Mouse (Mus musculus) limb, embryonic 14.5 days (tissue): ENCODE results near the gene Gpd2. TPM values are rescaled to one million over a fixed set of nuclear protein-coding genes. Genes with fewer than 3 reads are reported as not detected.

Experiments used
- ATAC-seq: fragments of 200-750 bp; cut with Nextera tagmentation; 2 replicates; pipeline ENCODE4 v1.8.0; 2017; ENCODE audit warnings: low read depth, moderate number of reproducible peaks, moderate TSS enrichment; ENCODE audit not compliant: low FRiP score
- DNase-seq: peaks from one replicate; pipeline ENCODE4 v3.0.0-alpha.2; 2015; ENCODE audit warnings: low spot score
- H3K27ac ChIP-seq: fragments of 300-500 bp; sonication (generic); replicated peaks from 2 replicates; pipeline ENCODE4 v1.5.1; 2014; ENCODE audit warnings: low read depth, mild to moderate bottlenecking, low read length, moderate library complexity, mixed read lengths
- H3K27me3 ChIP-seq: fragments of 300-500 bp; sonication (generic); 2 replicates; pipeline ENCODE4 v1.6.1; 2014; ENCODE audit warnings: low read length, mixed read lengths; ENCODE audit not compliant: control insufficient read depth, insufficient read depth
- H3K36me3 ChIP-seq: fragments of 300-500 bp; sonication (generic); 2 replicates; pipeline ENCODE4 v1.6.1; 2014; ENCODE audit warnings: mild to moderate bottlenecking, low read length, moderate library complexity, mixed read lengths; ENCODE audit not compliant: control insufficient read depth, insufficient read depth
- H3K4me1 ChIP-seq: fragments of 300-500 bp; sonication (generic); 2 replicates; pipeline ENCODE4 v1.6.1; 2014; ENCODE audit warnings: antibody characterized with exemption, low read length, mixed read lengths; ENCODE audit not compliant: control insufficient read depth, insufficient read depth
- H3K4me2 ChIP-seq: fragments of 300-500 bp; sonication (generic); replicated peaks from 2 replicates; pipeline ENCODE4 v1.6.1; 2014; ENCODE audit warnings: low read depth, mild to moderate bottlenecking, low read length, moderate library complexity; ENCODE audit not compliant: severe bottlenecking
- H3K4me3 ChIP-seq: fragments of 300-500 bp; sonication (generic); replicated peaks from 2 replicates; pipeline ENCODE4 v1.5.1; 2014; ENCODE audit warnings: low read length
- H3K9ac ChIP-seq: fragments of 300-500 bp; sonication (generic); 2 replicates; pipeline ENCODE4 v1.6.1; 2014; ENCODE audit warnings: mild to moderate bottlenecking, low read depth, low read length, moderate library complexity; ENCODE audit not compliant: severe bottlenecking
- H3K9me3 ChIP-seq: fragments of 300-500 bp; sonication (generic); 2 replicates; pipeline ENCODE4 v1.6.1; 2016; ENCODE audit warnings: low read length; ENCODE audit not compliant: control insufficient read depth
- POLR2A ChIP-seq: fragments of 200-500 bp; IDR thresholded peaks from 2 replicates; pipeline ENCODE4 v1.8.0; 2012; ENCODE audit warnings: inconsistent platforms, mild to moderate bottlenecking, moderate library complexity, borderline replicate concordance; ENCODE audit not compliant: insufficient read depth, insufficient read length; ENCODE audit errors: extremely low read depth
- WGBS: fragments of 180-500 bp; shearing (Covaris S2); extraction: QIAGEN DNeasy Blood & Tissue Kit; methylation state at CpG from one replicate; pipeline ENCODE4 v1.1.7; 2014; 5-methylcytosine and 5-hydroxymethylcytosine counted together
- polyA plus RNA-seq, 2 experiments: library from polyadenylated mRNA; depleted of rRNA in 1 of 2; stranded (reverse) in 1 of 2; unstranded in 1 of 2; fragments of >200 nt; fragmentation: Nextera tagmentation in 1 of 2; extraction: Ambion mirVana in 1 of 2; gene quantifications; 2 replicates each; pipeline versions ENCODE4 v1.2.1 to v1.2.3; 2012 to 2014

Gene Gpd2
- polyA plus RNA-seq, 2 experiments = 5.6 to 11.0 TPM

DNA sequence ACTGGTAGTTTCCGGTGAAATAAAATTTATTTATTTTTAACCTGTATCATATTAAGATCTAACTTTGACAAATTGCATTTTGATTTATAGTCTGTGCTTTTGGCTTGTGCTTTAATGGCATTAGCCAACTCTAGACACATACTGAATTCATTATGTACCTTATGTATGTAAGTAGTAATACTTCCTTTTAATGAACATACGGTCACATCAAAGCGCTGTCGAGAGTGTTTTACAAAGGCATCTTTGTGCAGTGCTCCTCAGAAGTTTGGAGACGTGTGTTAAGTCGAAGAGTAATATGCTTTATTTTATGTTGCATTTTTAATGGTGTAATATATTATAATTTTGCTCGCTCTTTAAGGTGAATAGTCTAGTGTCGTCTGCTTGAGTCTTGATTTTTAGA lies 88.7 kb downstream of the Gpd2 start:
- no peak overlapping the region for H3K4me3 ChIP-seq
- DNase-seq = no peak
- H3K9me3 ChIP-seq = no peaks in the 10 kb centered on the region
- no peak for ATAC-seq
- H3K4me1 ChIP-seq = no peaks in the 10 kb centered on the region
- no peak overlapping the region for H3K4me2 ChIP-seq
- no peak overlapping the region for H3K27ac ChIP-seq
- H3K9ac ChIP-seq = no peak overlapping the region
- no peak for TF ChIP-seq POLR2A
- H3K36me3 ChIP-seq = no peaks in the 10 kb centered on the region
- no peaks in the 10 kb centered on the region for H3K27me3 ChIP-seq
- WGBS = 32% methylated on average over 8 of the region's 8 CpGs

GRCm38 (mm10) chr2:57329327-57329726 lies 91.9 kb downstream of the Gpd2 start:
- DNase-seq (no peak), ATAC-seq (no peak)
- Histone ChIP-seq H3K4me1 (no peaks in the 10 kb centered on the region), H3K27ac (no peak overlapping the region), H3K4me3 (no peak overlapping the region), H3K9me3 (no peaks in the 10 kb centered on the region), H3K9ac (no peak overlapping the region), H3K4me2 (no peak overlapping the region), H3K36me3 (no peaks in the 10 kb centered on the region), H3K27me3 (no peaks in the 10 kb centered on the region)
- TF ChIP-seq POLR2A = no peak
- WGBS = 68% methylated on average over 7 of the region's 7 CpGs

GRCm38 (mm10) chr2:57330812-57331211 lies 93.4 kb downstream of the Gpd2 start:
- no peak overlapping the region for H3K27ac ChIP-seq
- no peaks in the 10 kb centered on the region for H3K4me1 ChIP-seq
- ATAC-seq = no peak
- TF ChIP-seq POLR2A = no peak
- no peak overlapping the region for H3K4me3 ChIP-seq
- no peak overlapping the region for H3K4me2 ChIP-seq
- no peaks in the 10 kb centered on the region for H3K9me3 ChIP-seq
- H3K36me3 ChIP-seq = no peaks in the 10 kb centered on the region
- no peaks in the 10 kb centered on the region for H3K27me3 ChIP-seq
- no peak for DNase-seq
- H3K9ac ChIP-seq = no peak overlapping the region
- 32% methylated on average over 3 of the region's 3 CpGs for WGBS

- ATAC-seq = no peak
- no peak for DNase-seq
- 70% methylated on average over 8 of the region's 8 CpGs for WGBS
- Histone ChIP-seq H3K9me3 (no peaks in the 10 kb centered on the region), H3K9ac (no peak overlapping the region), H3K36me3 (no peaks in the 10 kb centered on the region), H3K27me3 (no peaks in the 10 kb centered on the region), H3K4me1 (no peaks in the 10 kb centered on the region), H3K27ac (no peak overlapping the region), H3K4me2 (no peak overlapping the region), H3K4me3 (no peak overlapping the region)
- TF ChIP-seq POLR2A = no peak
Measured at GRCm38 (mm10) chr2:57331266-57331665, 93.8 kb downstream of the Gpd2 start.

- no peak overlapping the region for H3K9ac ChIP-seq
- H3K4me1 ChIP-seq = no peaks in the 10 kb centered on the region
- H3K4me2 ChIP-seq = no peak overlapping the region
- WGBS = 84% methylated on average over 6 of the region's 6 CpGs
- no peaks in the 10 kb centered on the region for H3K27me3 ChIP-seq
- no peak for DNase-seq
- no peak for ATAC-seq
- no peak overlapping the region for H3K4me3 ChIP-seq
- H3K36me3 ChIP-seq = no peaks in the 10 kb centered on the region
- no peaks in the 10 kb centered on the region for H3K9me3 ChIP-seq
- no peak for TF ChIP-seq POLR2A
- H3K27ac ChIP-seq = no peak overlapping the region
Measured at GRCm38 (mm10) chr2:57333481-57333880, 96.0 kb downstream of the Gpd2 start.

DNA sequence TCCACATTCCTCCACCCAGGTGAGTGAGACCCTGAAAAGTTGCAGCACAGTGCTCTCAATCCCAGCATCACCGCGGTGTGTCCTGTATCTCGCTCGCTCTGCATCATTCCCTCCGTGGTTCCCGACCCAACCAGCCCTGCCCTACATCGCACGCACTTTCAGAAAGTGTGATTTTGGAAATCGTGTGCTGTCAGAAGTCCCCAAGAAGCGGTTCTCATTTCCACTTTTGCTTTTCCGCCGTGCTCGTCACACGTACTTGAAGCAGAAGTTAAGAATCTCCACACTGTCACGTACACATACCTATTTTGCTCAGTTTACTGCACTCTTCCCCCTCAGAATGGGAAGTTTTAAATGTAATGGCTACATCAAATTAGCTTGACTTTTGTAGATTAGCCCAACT lies 98.0 kb downstream of the Gpd2 start:
- Histone ChIP-seq H3K9ac (no peak overlapping the region), H3K4me3 (no peak overlapping the region), H3K4me1 (no peaks in the 10 kb centered on the region), H3K36me3 (no peaks in the 10 kb centered on the region), H3K4me2 (no peak overlapping the region), H3K9me3 (no peaks in the 10 kb centered on the region), H3K27me3 (no peaks in the 10 kb centered on the region), H3K27ac (no peak overlapping the region)
- ATAC-seq = no peak
- 88% methylated on average over 15 of the region's 15 CpGs for WGBS
- DNase-seq = no peak
- no peak for TF ChIP-seq POLR2A
